Mouse (Mus musculus): ENCODE measurements around the gene Bcl7b.
"Not testable (repeated sequence)": the region's sequence is repeated elsewhere in the genome, so short reads cannot be mapped to it uniquely, and the experiment has no call there.

Bcl7b gene

GRCm38 (mm10) chr5:135208197-135208596, 40.1 kb downstream of the Bcl7b start:
- DNase-seq (ENCODE audit: low spot score in 2 of 2), result peak in 1 of 2 experiments; percentile 35

GRCm38 (mm10) chr5:135216871-135217270, 48.8 kb downstream of the Bcl7b start:
- no peak for DNase-seq (ENCODE audit: low spot score in 2 of 2)

- DNase-seq (ENCODE audit: low spot score in 2 of 2), result no peak
Measured at GRCm38 (mm10) chr5:135220941-135221340, 52.9 kb downstream of the Bcl7b start.

DNA sequence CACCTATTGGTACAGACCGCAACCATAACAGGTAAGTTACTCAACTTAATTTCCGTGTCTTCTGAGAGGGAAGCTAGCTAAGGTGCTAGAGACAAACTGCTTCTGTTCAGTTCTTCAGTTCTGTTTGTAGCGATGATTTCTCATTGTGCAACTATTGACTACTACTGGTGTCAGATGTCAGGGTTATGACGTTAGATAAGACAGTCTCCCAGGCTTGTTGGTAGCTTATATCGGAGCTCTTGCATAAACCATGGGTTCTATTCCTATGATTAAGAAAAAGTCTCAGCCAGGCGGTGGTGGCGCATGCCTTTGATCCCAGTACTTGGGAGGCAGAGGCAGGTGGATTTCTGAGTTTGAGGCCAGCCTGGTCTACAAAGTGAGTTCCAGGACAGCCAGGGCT, 54.0 kb downstream of the Bcl7b start:
- DNase-seq (ENCODE audit: low spot score in 2 of 2), result no peak

GRCm38 (mm10) chr5:135224169-135224568, 56.1 kb downstream of the Bcl7b start:
- DNase-seq (ENCODE audit: low spot score in 2 of 2), result no peak

GRCm38 (mm10) chr5:135225879-135226278, 57.8 kb downstream of the Bcl7b start:
- DNase-seq (ENCODE audit: low spot score in 2 of 2), result not testable (repeated sequence)

DNA sequence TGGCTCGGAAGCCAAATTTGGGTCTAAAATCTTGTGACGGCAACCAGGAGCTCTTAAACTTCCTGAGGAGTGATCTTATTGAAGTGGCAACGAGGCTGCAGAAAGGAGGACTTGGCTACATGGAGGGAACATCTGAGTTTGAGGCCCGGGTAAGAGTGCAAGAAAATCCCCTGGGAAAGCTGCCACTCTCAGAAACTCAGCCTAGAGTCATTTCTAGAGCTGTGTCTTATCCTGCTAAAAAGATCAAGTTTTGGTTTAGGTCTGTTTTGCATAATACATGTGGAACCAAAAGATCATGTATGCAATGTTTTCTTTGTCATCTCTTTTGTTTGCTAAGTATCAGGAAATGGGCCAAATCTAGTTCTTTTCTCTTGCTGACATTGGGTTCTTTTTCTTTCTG, 62.1 kb downstream of the Bcl7b start:
- no peak for DNase-seq (ENCODE audit: low spot score in 2 of 2)

Data from spleen, postnatal 10 days (tissue).